Mouse (Mus musculus): ENCODE data around the gene Prdm11.
A peak's percentile ranks its signal among the peaks of the same experiment; 100 is the strongest.

Prdm11 gene

GRCm38 (mm10) chr2:92967032-92967838, 78.7 kb downstream of the Prdm11 start:
- DNase-seq (ENCODE audit: low read depth): no peak

- no peak for DNase-seq (ENCODE audit: low read depth)
Observed at GRCm38 (mm10) chr2:92966257-92966656, 79.7 kb downstream of the Prdm11 start.

GRCm38 (mm10) chr2:92964345-92964744, 81.6 kb downstream of the Prdm11 start:
- no peak for DNase-seq (ENCODE audit: low read depth)

GRCm38 (mm10) chr2:92958640-92959039, 87.3 kb downstream of the Prdm11 start:
- DNase-seq (ENCODE audit: low read depth): no peak

GRCm38 (mm10) chr2:92956943-92957342, 89.0 kb downstream of the Prdm11 start:
- no peak for DNase-seq (ENCODE audit: low read depth)

GRCm38 (mm10) chr2:92954404-92955114, 91.4 kb downstream of the Prdm11 start:
- DNase-seq (ENCODE audit: low read depth): peak; percentile 74

- DNase-seq (ENCODE audit: low read depth): no peak
Observed at GRCm38 (mm10) chr2:92953450-92953849, 92.5 kb downstream of the Prdm11 start.

- no peak for DNase-seq (ENCODE audit: low read depth)
Observed at GRCm38 (mm10) chr2:92949518-92949917, 96.4 kb downstream of the Prdm11 start.

GRCm38 (mm10) chr2:92948699-92949300, 97.2 kb downstream of the Prdm11 start:
- no peak for DNase-seq (ENCODE audit: low read depth)

- DNase-seq (ENCODE audit: low read depth): peak; percentile 55
Observed at GRCm38 (mm10) chr2:92947981-92948698, 97.8 kb downstream of the Prdm11 start.

- peak; percentile 38 for DNase-seq (ENCODE audit: low read depth)
Observed at GRCm38 (mm10) chr2:92945824-92946598, 100.0 kb downstream of the Prdm11 start.

GRCm38 (mm10) chr2:92945125-92945746, 100.7 kb downstream of the Prdm11 start:
- peak; percentile 35 for DNase-seq (ENCODE audit: low read depth)

GRCm38 (mm10) chr2:92944356-92944755, 101.6 kb downstream of the Prdm11 start:
- peak; percentile 25 for DNase-seq (ENCODE audit: low read depth)

- DNase-seq (ENCODE audit: low read depth): no peak
Observed at GRCm38 (mm10) chr2:92943406-92943805, 102.6 kb downstream of the Prdm11 start.

- no peak for DNase-seq (ENCODE audit: low read depth)
Observed at GRCm38 (mm10) chr2:92941463-92941862, 104.5 kb downstream of the Prdm11 start.

GRCm38 (mm10) chr2:92940963-92941362, 105.0 kb downstream of the Prdm11 start:
- DNase-seq (ENCODE audit: low read depth): no peak

GRCm38 (mm10) chr2:92938827-92939226, 107.1 kb downstream of the Prdm11 start:
- DNase-seq (ENCODE audit: low read depth): no peak

GRCm38 (mm10) chr2:92938063-92938462, 107.9 kb downstream of the Prdm11 start:
- DNase-seq (ENCODE audit: low read depth): no peak

- no peak for DNase-seq (ENCODE audit: low read depth)
Observed at GRCm38 (mm10) chr2:92935483-92935882, 110.5 kb downstream of the Prdm11 start.

- no peak for DNase-seq (ENCODE audit: low read depth)
Observed at GRCm38 (mm10) chr2:92934312-92934982, 111.5 kb downstream of the Prdm11 start.

All from induced T-regulatory cell, adult 2 months (primary cell).